Mouse (Mus musculus) yolk sac, embryonic 10.5 days (tissue): Measurements from ENCODE around the gene Nfatc2ip.

Experiments used
- DNase-seq: peaks from one replicate; pipeline ENCODE4 v3.0.0-alpha.2; 2017; ENCODE audit warnings: low spot score

Gene Nfatc2ip

GRCm38 (mm10) chr7:126355847-126356597, 40.5 kb downstream of the Nfatc2ip start:
- DNase-seq: no peak

- no peak for DNase-seq
Observed at GRCm38 (mm10) chr7:126354738-126355614, 41.6 kb downstream of the Nfatc2ip start.

- no peak for DNase-seq
Observed at GRCm38 (mm10) chr7:126353994-126354365, 42.6 kb downstream of the Nfatc2ip start.

GRCm38 (mm10) chr7:126353251-126353993, 43.1 kb downstream of the Nfatc2ip start:
- no peak for DNase-seq

GRCm38 (mm10) chr7:126351419-126351951, 45.1 kb downstream of the Nfatc2ip start:
- DNase-seq: no peak

- DNase-seq: no peak
Observed at GRCm38 (mm10) chr7:126350748-126351418, 45.7 kb downstream of the Nfatc2ip start.

GRCm38 (mm10) chr7:126348293-126348692, 48.2 kb downstream of the Nfatc2ip start:
- no peak for DNase-seq

- no peak for DNase-seq
Observed at GRCm38 (mm10) chr7:126347098-126347497, 49.4 kb downstream of the Nfatc2ip start.

- no peak for DNase-seq
Observed at GRCm38 (mm10) chr7:126345969-126346368, 50.6 kb downstream of the Nfatc2ip start.

GRCm38 (mm10) chr7:126345557-126345956, 51.0 kb downstream of the Nfatc2ip start:
- DNase-seq: no peak

- no peak for DNase-seq
Observed at GRCm38 (mm10) chr7:126340896-126341295, 55.6 kb downstream of the Nfatc2ip start.

- peak; percentile 30 for DNase-seq
Observed at GRCm38 (mm10) chr7:126340206-126340618, 56.3 kb downstream of the Nfatc2ip start.

- no peak for DNase-seq
Observed at GRCm38 (mm10) chr7:126339521-126339971, 57.0 kb downstream of the Nfatc2ip start.

- DNase-seq: no peak
Observed at GRCm38 (mm10) chr7:126338906-126339305, 57.6 kb downstream of the Nfatc2ip start.

- no peak for DNase-seq
Observed at GRCm38 (mm10) chr7:126335556-126335955, 61.0 kb downstream of the Nfatc2ip start.
